Mouse (Mus musculus): ENCODE data around the gene Ntm. TPM values are rescaled to one million over a fixed set of nuclear protein-coding genes. Genes with fewer than 3 reads are reported as not detected.

Gene Ntm
- polyA plus RNA-seq, 1 experiment from 2014 or later: 267 TPM

- Histone ChIP-seq H3K9me3 (replicated peaks; ENCODE audit: control insufficient read depth, low read length, poor library complexity, severe bottlenecking) (no peaks in the 10 kb centered on the region), H3K4me1 (ENCODE audit: control insufficient read depth, insufficient read depth, low read length) (peaks cover 5% of the 10 kb centered on the region; the same call in 1 of the 2 replicates), H3K9ac (ENCODE audit: low read depth, low read length) (no peak overlapping the region), H3K4me2 (ENCODE audit: low read length) (no peak overlapping the region), H3K36me3 (ENCODE audit: control insufficient read depth, insufficient read depth, low read length) (no peaks in the 10 kb centered on the region), H3K27ac (ENCODE audit: low read length) (no peak overlapping the region; the same call in 1 of the 2 replicates), H3K27me3 (ENCODE audit: control insufficient read depth, insufficient read depth, low read depth, low read length) (no peaks in the 10 kb centered on the region), H3K4me3 (ENCODE audit: low read depth, low read length) (no peak overlapping the region)
- ATAC-seq: no peak
These were observed 875.8 kb downstream of the Ntm start for GRCm38 (mm10) chr9:29087171-29087570.

- Histone ChIP-seq H3K27me3 (ENCODE audit: control insufficient read depth, insufficient read depth, low read depth, low read length) (no peaks in the 10 kb centered on the region), H3K27ac (ENCODE audit: low read length) (no peak overlapping the region), H3K9me3 (replicated peaks; ENCODE audit: control insufficient read depth, low read length, poor library complexity, severe bottlenecking) (no peaks in the 10 kb centered on the region), H3K4me3 (ENCODE audit: low read depth, low read length) (no peak overlapping the region), H3K4me2 (ENCODE audit: low read length) (no peak overlapping the region), H3K36me3 (ENCODE audit: control insufficient read depth, insufficient read depth, low read length) (no peaks in the 10 kb centered on the region), H3K4me1 (ENCODE audit: control insufficient read depth, insufficient read depth, low read length) (peaks cover 16% of the 10 kb centered on the region), H3K9ac (ENCODE audit: low read depth, low read length) (no peak overlapping the region)
- 77% methylated on average over 5 of the region's 5 CpGs for WGBS
- ATAC-seq: peak; percentile 49; the same call in 1 of the 2 replicates
These were observed 886.9 kb downstream of the Ntm start for GRCm38 (mm10) chr9:29075924-29076577.

GRCm38 (mm10) chr9:29075243-29075642, 887.7 kb downstream of the Ntm start:
- H3K4me2 ChIP-seq (ENCODE audit: low read length): no peak overlapping the region
- H3K4me1 ChIP-seq (ENCODE audit: control insufficient read depth, insufficient read depth, low read length): peaks cover 16% of the 10 kb centered on the region
- no peak overlapping the region for H3K4me3 ChIP-seq (ENCODE audit: low read depth, low read length)
- no peak overlapping the region for H3K9ac ChIP-seq (ENCODE audit: low read depth, low read length)
- 0 out of 2 replicates have a peak overlapping the region, but pooled peaks have one; percentile 48 for H3K27ac ChIP-seq (ENCODE audit: low read length)
- H3K9me3 ChIP-seq (replicated peaks; ENCODE audit: control insufficient read depth, low read length, poor library complexity, severe bottlenecking): no peaks in the 10 kb centered on the region
- WGBS: 86% methylated on average over 2 of the region's 2 CpGs
- ATAC-seq: no peak; the same call in 1 of the 2 replicates
- no peaks in the 10 kb centered on the region for H3K36me3 ChIP-seq (ENCODE audit: control insufficient read depth, insufficient read depth, low read length)
- H3K27me3 ChIP-seq (ENCODE audit: control insufficient read depth, insufficient read depth, low read depth, low read length): no peaks in the 10 kb centered on the region

GRCm38 (mm10) chr9:29074494-29074893, 888.4 kb downstream of the Ntm start:
- 56% methylated on average over 2 of the region's 2 CpGs for whole genome bisulfite sequencing
- Histone ChIP-seq H3K4me1 (ENCODE audit: control insufficient read depth, insufficient read depth, low read length) (peaks cover 16% of the 10 kb centered on the region), H3K27me3 (ENCODE audit: control insufficient read depth, insufficient read depth, low read depth, low read length) (no peaks in the 10 kb centered on the region), H3K4me3 (ENCODE audit: low read depth, low read length) (no peak overlapping the region), H3K27ac (ENCODE audit: low read length) (no peak overlapping the region), H3K36me3 (ENCODE audit: control insufficient read depth, insufficient read depth, low read length) (no peaks in the 10 kb centered on the region), H3K9me3 (replicated peaks; ENCODE audit: control insufficient read depth, low read length, poor library complexity, severe bottlenecking) (no peaks in the 10 kb centered on the region), H3K9ac (ENCODE audit: low read depth, low read length) (no peak overlapping the region), H3K4me2 (ENCODE audit: low read length) (no peak overlapping the region)
- ATAC-seq: no peak; the same call in 1 of the 2 replicates

GRCm38 (mm10) chr9:29071997-29072396, 890.9 kb downstream of the Ntm start:
- H3K27ac ChIP-seq (ENCODE audit: low read length): peak overlapping the region; percentile 31
- H3K4me3 ChIP-seq (ENCODE audit: low read depth, low read length): no peak overlapping the region
- H3K27me3 ChIP-seq (ENCODE audit: control insufficient read depth, insufficient read depth, low read depth, low read length): no peaks in the 10 kb centered on the region
- no peak overlapping the region for H3K9ac ChIP-seq (ENCODE audit: low read depth, low read length)
- H3K4me1 ChIP-seq (ENCODE audit: control insufficient read depth, insufficient read depth, low read length): peaks cover 14% of the 10 kb centered on the region
- 54% methylated on average over 1 of the region's 1 CpGs for WGBS
- H3K9me3 ChIP-seq (replicated peaks; ENCODE audit: control insufficient read depth, low read length, poor library complexity, severe bottlenecking): no peaks in the 10 kb centered on the region
- H3K4me2 ChIP-seq (ENCODE audit: low read length): no peak overlapping the region
- ATAC-seq: no peak
- H3K36me3 ChIP-seq (ENCODE audit: control insufficient read depth, insufficient read depth, low read length): no peaks in the 10 kb centered on the region

- Histone ChIP-seq H3K4me1 (ENCODE audit: control insufficient read depth, insufficient read depth, low read length) (peaks cover 4% of the 10 kb centered on the region), H3K27ac (ENCODE audit: low read length) (no peak overlapping the region), H3K4me2 (ENCODE audit: low read length) (no peak overlapping the region), H3K27me3 (ENCODE audit: control insufficient read depth, insufficient read depth, low read depth, low read length) (no peaks in the 10 kb centered on the region), H3K9ac (ENCODE audit: low read depth, low read length) (no peak overlapping the region), H3K4me3 (ENCODE audit: low read depth, low read length) (no peak overlapping the region), H3K36me3 (ENCODE audit: control insufficient read depth, insufficient read depth, low read length) (no peaks in the 10 kb centered on the region), H3K9me3 (replicated peaks; ENCODE audit: control insufficient read depth, low read length, poor library complexity, severe bottlenecking) (no peaks in the 10 kb centered on the region)
- 70% methylated on average over 5 of the region's 5 CpGs for WGBS
- no peak for ATAC-seq
These were observed 895.4 kb downstream of the Ntm start for GRCm38 (mm10) chr9:29067572-29067971.

- H3K27ac ChIP-seq (ENCODE audit: low read length): no peak overlapping the region
- whole genome bisulfite sequencing: 68% methylated on average over 6 of the region's 6 CpGs
- no peak overlapping the region for H3K9ac ChIP-seq (ENCODE audit: low read depth, low read length)
- ATAC-seq: no peak
- H3K36me3 ChIP-seq (ENCODE audit: control insufficient read depth, insufficient read depth, low read length): no peaks in the 10 kb centered on the region
- H3K9me3 ChIP-seq (replicated peaks; ENCODE audit: control insufficient read depth, low read length, poor library complexity, severe bottlenecking): no peaks in the 10 kb centered on the region
- H3K27me3 ChIP-seq (ENCODE audit: control insufficient read depth, insufficient read depth, low read depth, low read length): no peaks in the 10 kb centered on the region
- H3K4me1 ChIP-seq (ENCODE audit: control insufficient read depth, insufficient read depth, low read length): peaks cover 7% of the 10 kb centered on the region
- no peak overlapping the region for H3K4me3 ChIP-seq (ENCODE audit: low read depth, low read length)
- H3K4me2 ChIP-seq (ENCODE audit: low read length): no peak overlapping the region
These were observed 902.6 kb downstream of the Ntm start for GRCm38 (mm10) chr9:29060293-29060692.

GRCm38 (mm10) chr9:29058811-29059210, 904.1 kb downstream of the Ntm start:
- Histone ChIP-seq H3K27ac (ENCODE audit: low read length) (no peak overlapping the region), H3K4me1 (ENCODE audit: control insufficient read depth, insufficient read depth, low read length) (peaks cover 7% of the 10 kb centered on the region), H3K9ac (ENCODE audit: low read depth, low read length) (no peak overlapping the region), H3K36me3 (ENCODE audit: control insufficient read depth, insufficient read depth, low read length) (no peaks in the 10 kb centered on the region), H3K4me3 (ENCODE audit: low read depth, low read length) (no peak overlapping the region), H3K9me3 (replicated peaks; ENCODE audit: control insufficient read depth, low read length, poor library complexity, severe bottlenecking) (no peaks in the 10 kb centered on the region), H3K4me2 (ENCODE audit: low read length) (no peak overlapping the region), H3K27me3 (ENCODE audit: control insufficient read depth, insufficient read depth, low read depth, low read length) (no peaks in the 10 kb centered on the region)
- WGBS: 54% methylated on average over 8 of the region's 8 CpGs
- ATAC-seq: 0 out of 2 replicates have a peak, but pooled peaks have one; percentile 32

- H3K36me3 ChIP-seq (ENCODE audit: control insufficient read depth, insufficient read depth, low read length): no peaks in the 10 kb centered on the region
- WGBS: 87% methylated on average over 2 of the region's 2 CpGs
- no peak for ATAC-seq
These were observed 907.3 kb downstream of the Ntm start for GRCm38 (mm10) chr9:29055637-29056036.

More at GRCm38 (mm10) chr9:29055637-29056036, 907.3 kb downstream of the Ntm start:
- peaks cover 7% of the 10 kb centered on the region for H3K4me1 ChIP-seq (ENCODE audit: control insufficient read depth, insufficient read depth, low read length)
- no peak overlapping the region for H3K9ac ChIP-seq (ENCODE audit: low read depth, low read length)
- no peak overlapping the region for H3K4me2 ChIP-seq (ENCODE audit: low read length)
- no peaks in the 10 kb centered on the region for H3K9me3 ChIP-seq (replicated peaks; ENCODE audit: control insufficient read depth, low read length, poor library complexity, severe bottlenecking)
- H3K27ac ChIP-seq (ENCODE audit: low read length): no peak overlapping the region
- no peak overlapping the region for H3K4me3 ChIP-seq (ENCODE audit: low read depth, low read length)
- H3K27me3 ChIP-seq (ENCODE audit: control insufficient read depth, insufficient read depth, low read depth, low read length): no peaks in the 10 kb centered on the region
